Mouse (Mus musculus) intestine, embryonic 14.5 days (tissue): Measurements from ENCODE around the gene Gm8909. TPM values are rescaled to one million over a fixed set of nuclear protein-coding genes. Genes with fewer than 3 reads are reported as not detected.

ENCODE experiments used
- ATAC-seq: fragments of 200-750 bp; cut with Nextera tagmentation; replicated peaks from 2 replicates; pipeline ENCODE4 v1.8.0; 2017; ENCODE audit warnings: low read depth, moderate number of reproducible peaks, moderate TSS enrichment, moderate library complexity; ENCODE audit not compliant: low FRiP score, low TSS enrichment
- DNase-seq: peaks from one replicate; pipeline ENCODE4 v3.0.0-alpha.2; 2018; ENCODE audit warnings: low spot score
- H3K27ac ChIP-seq: fragments of 300-500 bp; sonication (generic); 2 replicates; pipeline ENCODE4 v1.5.1; 2014; ENCODE audit warnings: low read depth, mild to moderate bottlenecking, control low read depth
- H3K27me3 ChIP-seq: fragments of 300-500 bp; sonication (generic); replicated peaks from 2 replicates; pipeline ENCODE4 v1.6.1; 2014; ENCODE audit warnings: low read length, control low read depth; ENCODE audit not compliant: control insufficient read depth, insufficient read depth
- H3K36me3 ChIP-seq: fragments of 300-500 bp; sonication (generic); 2 replicates; pipeline ENCODE4 v1.6.1; 2014; ENCODE audit warnings: low read length, control low read depth; ENCODE audit not compliant: control insufficient read depth, insufficient read depth
- H3K4me1 ChIP-seq: fragments of 300-500 bp; sonication (generic); replicated peaks from 2 replicates; pipeline ENCODE4 v1.6.1; 2014; ENCODE audit warnings: low read length, control low read depth, mixed read lengths; ENCODE audit not compliant: control insufficient read depth, insufficient read depth
- H3K4me2 ChIP-seq: fragments of 300-500 bp; sonication (generic); 2 replicates; pipeline ENCODE4 v1.6.1; 2014; ENCODE audit warnings: low read length
- H3K4me3 ChIP-seq: fragments of 300-500 bp; sonication (generic); 2 replicates; pipeline ENCODE4 v1.5.1; 2014; ENCODE audit warnings: low read depth, low read length, control low read depth, mixed read lengths
- H3K9ac ChIP-seq: fragments of 300-500 bp; sonication (generic); 2 replicates; pipeline ENCODE4 v1.6.1; 2014; ENCODE audit warnings: mild to moderate bottlenecking, low read length
- H3K9me3 ChIP-seq: fragments of 300-500 bp; sonication (generic); 2 replicates; pipeline ENCODE4 v1.6.1; 2016; ENCODE audit warnings: low read length, control low read depth; ENCODE audit not compliant: control insufficient read depth
- WGBS: fragments of 180-500 bp; shearing (Covaris S2); extraction: QIAGEN DNeasy Blood & Tissue Kit; methylation state at CpG from one replicate; pipeline ENCODE4 v1.1.7; 2014; 5-methylcytosine and 5-hydroxymethylcytosine counted together
- polyA plus RNA-seq: library from polyadenylated mRNA; unstranded; fragments of >200 nt; fragmentation: Nextera tagmentation; extraction: Ambion mirVana; gene quantifications from 2 replicates; pipeline ENCODE4 v1.2.1, GENCODE M21; 2014

Gm8909 gene
- polyA plus RNA-seq = 0.13 TPM in 1 of 2 replicates, not detected in the other

GRCm38 (mm10) chr17:36168039-36168652, at the start of gene Gm8909:
Gm8909 (minus strand) TSS chr17:36168537.
- Histone ChIP-seq H3K4me2 (peak within 1 kb of the TSS; percentile 48), H3K4me1 (no peaks in the 10 kb centered on the region), H3K4me3 (peak within 1 kb of the TSS; percentile 28), H3K36me3 (no peaks in the 10 kb centered on the region), H3K27me3 (peaks cover 64% of the 10 kb centered on the region), H3K9me3 (no peaks in the 10 kb centered on the region), H3K9ac (no peak within 1 kb of the TSS), H3K27ac (no peak within 1 kb of the TSS)
- DNase-seq (peak; percentile 56), ATAC-seq (peak; percentile 68)
- WGBS = 2% methylated on average over 59 of the region's 63 CpGs

- Histone ChIP-seq H3K36me3 (no peaks in the 10 kb centered on the region), H3K9ac (no peak overlapping the region), H3K27ac (no peak overlapping the region), H3K27me3 (peaks cover 75% of the 10 kb centered on the region), H3K9me3 (no peaks in the 10 kb centered on the region), H3K4me3 (no peak overlapping the region), H3K4me1 (no peaks in the 10 kb centered on the region), H3K4me2 (no peak overlapping the region)
- 4% methylated on average over 20 of the region's 20 CpGs for WGBS
- no peak for DNase-seq
- no peak for ATAC-seq
Observed at GRCm38 (mm10) chr17:36215586-36215985, 47.2 kb upstream of the Gm8909 start.

- no peak overlapping the region for H3K9ac ChIP-seq
- H3K27ac ChIP-seq = no peak overlapping the region
- no peaks in the 10 kb centered on the region for H3K9me3 ChIP-seq
- ATAC-seq (no peak), DNase-seq (no peak)
- no peaks in the 10 kb centered on the region for H3K4me1 ChIP-seq
- no peaks in the 10 kb centered on the region for H3K36me3 ChIP-seq
- no peak overlapping the region for H3K4me3 ChIP-seq
- H3K4me2 ChIP-seq = no peak overlapping the region
- H3K27me3 ChIP-seq = peaks cover 70% of the 10 kb centered on the region
Observed at GRCm38 (mm10) chr17:36206846-36207245, 38.5 kb upstream of the Gm8909 start.

- Histone ChIP-seq H3K27ac (no peak overlapping the region), H3K4me1 (no peaks in the 10 kb centered on the region), H3K9me3 (no peaks in the 10 kb centered on the region), H3K36me3 (no peaks in the 10 kb centered on the region), H3K4me3 (peak overlapping the region; percentile 27), H3K9ac (no peak overlapping the region), H3K4me2 (peak overlapping the region; percentile 49), H3K27me3 (peaks cover 62% of the 10 kb centered on the region)
- no peak for DNase-seq
- under 1% methylated on average over 40 of the region's 41 CpGs for WGBS
- no peak for ATAC-seq
Observed at GRCm38 (mm10) chr17:36205862-36206261, 37.5 kb upstream of the Gm8909 start.

GRCm38 (mm10) chr17:36205456-36205855, 37.1 kb upstream of the Gm8909 start:
- ATAC-seq (no peak), DNase-seq (no peak)
- no peak overlapping the region for H3K9ac ChIP-seq

DNA sequence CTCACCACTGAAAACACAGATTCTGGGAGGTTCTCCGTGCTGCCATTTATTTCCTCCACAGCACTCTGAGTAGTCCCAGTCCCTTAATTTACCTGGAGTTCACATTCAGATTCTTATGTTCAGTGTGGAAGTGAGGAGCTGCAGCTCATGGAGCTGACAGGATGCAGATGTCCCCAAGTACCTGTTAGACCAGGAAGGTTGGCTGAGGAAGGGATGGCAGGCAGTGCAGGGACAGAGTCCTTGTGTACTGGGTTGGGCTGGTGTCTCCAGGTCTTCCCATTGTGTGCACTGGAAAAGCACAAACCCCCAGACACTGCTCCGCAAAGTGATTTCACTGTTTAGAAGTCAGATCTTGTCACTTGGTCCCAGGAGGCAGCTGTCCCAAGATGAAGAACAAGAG, 33.5 kb upstream of the Gm8909 start:
- no peak for ATAC-seq
- no peak for DNase-seq
- H3K4me1 ChIP-seq = no peaks in the 10 kb centered on the region
- no peak overlapping the region for H3K27ac ChIP-seq
- no peak overlapping the region for H3K4me2 ChIP-seq
- peaks cover 48% of the 10 kb centered on the region for H3K27me3 ChIP-seq
- no peaks in the 10 kb centered on the region for H3K9me3 ChIP-seq
- no peak overlapping the region for H3K9ac ChIP-seq
- H3K36me3 ChIP-seq = no peaks in the 10 kb centered on the region
- H3K4me3 ChIP-seq = no peak overlapping the region
- 86% methylated on average over 2 of the region's 2 CpGs for WGBS

More at GRCm38 (mm10) chr17:36205456-36205855, 37.1 kb upstream of the Gm8909 start:
- Histone ChIP-seq H3K4me2 (peak overlapping the region; percentile 49), H3K4me1 (no peaks in the 10 kb centered on the region), H3K36me3 (no peaks in the 10 kb centered on the region), H3K9me3 (no peaks in the 10 kb centered on the region), H3K4me3 (peak overlapping the region; percentile 27), H3K27ac (no peak overlapping the region), H3K27me3 (peaks cover 62% of the 10 kb centered on the region)
- 3% methylated on average over 15 of the region's 15 CpGs for WGBS

GRCm38 (mm10) chr17:36198317-36198716, 30.0 kb upstream of the Gm8909 start:
- Histone ChIP-seq H3K9me3 (no peaks in the 10 kb centered on the region), H3K36me3 (no peaks in the 10 kb centered on the region), H3K4me3 (no peak overlapping the region), H3K27me3 (peaks cover 14% of the 10 kb centered on the region), H3K9ac (no peak overlapping the region), H3K27ac (no peak overlapping the region), H3K4me2 (no peak overlapping the region), H3K4me1 (no peaks in the 10 kb centered on the region)
- DNase-seq = no peak
- ATAC-seq = no peak
- WGBS = 16% methylated on average over 5 of the region's 5 CpGs

DNA sequence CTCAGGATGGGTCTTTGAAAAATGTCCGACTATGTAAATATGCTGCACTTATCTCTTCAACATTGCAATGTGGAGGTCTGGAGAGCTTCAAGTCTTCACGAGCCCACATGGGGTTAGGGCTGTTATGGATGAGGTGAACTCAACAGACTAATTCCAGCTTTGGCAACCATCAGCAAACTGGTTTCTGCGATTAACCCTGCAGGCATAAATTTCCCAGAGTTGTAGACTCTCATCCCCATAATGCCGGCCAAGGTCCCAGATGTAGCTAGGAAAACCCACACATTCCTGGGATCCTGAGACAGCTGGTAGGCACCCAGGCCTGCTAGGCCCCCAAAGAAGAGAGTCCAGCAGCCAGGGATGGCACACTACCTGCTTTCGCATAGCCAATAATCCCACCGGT, 26.1 kb upstream of the Gm8909 start:
- Histone ChIP-seq H3K27ac (no peak overlapping the region), H3K9me3 (no peaks in the 10 kb centered on the region), H3K36me3 (no peaks in the 10 kb centered on the region), H3K4me3 (no peak overlapping the region), H3K4me1 (no peaks in the 10 kb centered on the region), H3K9ac (no peak overlapping the region), H3K27me3 (peaks cover 8% of the 10 kb centered on the region), H3K4me2 (no peak overlapping the region)
- DNase-seq = no peak
- 52% methylated on average over 6 of the region's 6 CpGs for WGBS
- no peak for ATAC-seq

DNA sequence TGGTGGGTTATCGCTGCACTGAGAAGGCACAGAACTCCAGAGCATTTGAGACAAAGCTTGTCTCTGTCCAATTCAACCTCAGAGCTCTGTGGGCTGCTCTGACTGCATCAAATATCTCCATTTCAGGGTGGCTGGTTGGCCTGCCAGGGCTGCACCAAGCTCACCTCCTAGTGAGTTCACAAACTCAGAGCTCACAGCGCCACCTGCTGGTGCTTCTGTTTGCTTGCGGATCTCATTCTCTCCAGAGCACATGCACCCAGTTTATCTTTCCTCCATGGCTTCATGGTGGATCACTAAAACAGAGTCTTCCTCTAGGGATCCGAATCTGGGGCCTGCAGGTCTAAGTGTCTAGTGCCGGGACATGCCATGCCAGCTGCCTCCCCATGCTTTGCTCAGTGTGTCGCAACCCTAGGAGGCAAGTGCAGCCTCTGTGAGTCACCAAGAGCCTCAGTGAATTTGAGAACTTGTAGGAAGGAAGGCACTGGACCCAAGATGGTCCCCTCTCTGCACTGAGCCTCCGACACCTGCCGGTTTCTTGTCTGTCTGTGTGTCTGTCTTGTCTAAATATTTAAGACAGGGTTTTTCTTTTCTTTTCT, 25.3 kb upstream of the Gm8909 start:
- ATAC-seq (0 out of 2 replicates have a peak, but pooled peaks have one; percentile 44), DNase-seq (peak; percentile 91)
- H3K4me2 ChIP-seq = no peak overlapping the region
- no peak overlapping the region for H3K27ac ChIP-seq
- no peaks in the 10 kb centered on the region for H3K36me3 ChIP-seq
- H3K4me1 ChIP-seq = no peaks in the 10 kb centered on the region
- no peak overlapping the region for H3K4me3 ChIP-seq
- H3K9me3 ChIP-seq = no peaks in the 10 kb centered on the region
- H3K9ac ChIP-seq = no peak overlapping the region
- WGBS = 30% methylated on average over 8 of the region's 8 CpGs
- peaks cover 17% of the 10 kb centered on the region for H3K27me3 ChIP-seq
